ENCODE assay signal across 8 mouse cellular contexts in genomic region chr15:60824751-60825227, GRCm38 (mm10). TPM values are rescaled to one million over a fixed set of nuclear protein-coding genes. Genes with fewer than 3 reads are reported as not detected.
DNase-seq lines count a peak whose midpoint lies in the region; ATAC-seq and TF ChIP-seq lines count a peak whose summit lies in the region.

No protein-coding gene starts in this region.

- peak; percentile 75 for TF ChIP-seq POLR2A in kidney, adult 2 months (IDR thresholded peaks at IDR 0.05; ENCODE audit: low read depth, low read length)
- peak; percentile 78 for TF ChIP-seq POLR2A in small intestine, adult 2 months (IDR thresholded peaks at IDR 0.05; ENCODE audit: low read depth, low read length)

- no peaks in the 10 kb centered on the region for H3K27me3 ChIP-seq in embryonic facial prominence, embryonic 11.5 days (ENCODE audit: control insufficient read depth, insufficient read depth, low read length)
- no peaks in the 10 kb centered on the region for H3K27me3 ChIP-seq in kidney, adult 2 months (replicated peaks; ENCODE audit: control insufficient read depth, insufficient read depth, low read length)
- H3K27me3 ChIP-seq in limb, embryonic 11.5 days (ENCODE audit: control insufficient read depth, insufficient read depth, low read length), result no peaks in the 10 kb centered on the region
- H3K27me3 ChIP-seq in midbrain, embryonic 13.5 days, result peaks cover 10% of the 10 kb centered on the region; the same call in 1 of the 2 replicates
- no peaks in the 10 kb centered on the region for H3K27me3 ChIP-seq in small intestine, adult 2 months (ENCODE audit: control insufficient read depth, insufficient read depth, low read length)

- peak; percentile 97 for DNase-seq in adrenal gland, postnatal 25 days
- peak; percentile 90 for DNase-seq in embryonic facial prominence, embryonic 11.5 days (ENCODE audit: low spot score)
- peak; percentile 94 to 95 for DNase-seq in heart, adult 18-20 months
- peak; percentile 97 for DNase-seq in kidney, adult 2 months
- DNase-seq in limb, embryonic 11.5 days (ENCODE audit: low spot score), result peak; percentile 86
- DNase-seq in MN1 (ENCODE audit: low spot score), result no peak

- H3K9ac ChIP-seq in embryonic facial prominence, embryonic 11.5 days (replicated peaks; ENCODE audit: low read length), result peak overlapping the region; percentile 69
- peak overlapping the region; percentile 72 for H3K9ac ChIP-seq in limb, embryonic 11.5 days (ENCODE audit: low read length)
- H3K9ac ChIP-seq in midbrain, embryonic 13.5 days (replicated peaks), result peak overlapping the region; percentile 76

- WGBS in embryonic facial prominence, embryonic 11.5 days, result under 1% methylated on average over 32 of the region's 32 CpGs
- WGBS in kidney, adult 2 months, result under 1% methylated on average over 32 of the region's 32 CpGs
- WGBS in limb, embryonic 11.5 days, result under 1% methylated on average over 18 of the region's 32 CpGs
- WGBS in midbrain, embryonic 13.5 days, result under 1% methylated on average over 30 of the region's 32 CpGs
- WGBS in small intestine, adult 2 months, result under 1% methylated on average over 32 of the region's 32 CpGs

- H3K4me3 ChIP-seq in embryonic facial prominence, embryonic 11.5 days (ENCODE audit: low read depth, low read length), result peak overlapping the region; percentile 61
- H3K4me3 ChIP-seq in kidney, adult 2 months (ENCODE audit: insufficient read depth, low read depth, low read length), result peak overlapping the region; percentile 100
- peak overlapping the region; percentile 46 for H3K4me3 ChIP-seq in limb, embryonic 11.5 days (ENCODE audit: low read depth, low read length)
- H3K4me3 ChIP-seq in midbrain, embryonic 13.5 days (replicated peaks), result peak overlapping the region; percentile 71
- peak overlapping the region; percentile 92 for H3K4me3 ChIP-seq in small intestine, adult 2 months (ENCODE audit: low read depth, low read length)

- H3K9me3 ChIP-seq in embryonic facial prominence, embryonic 11.5 days (replicated peaks; ENCODE audit: control insufficient read depth, low read length), result no peaks in the 10 kb centered on the region
- no peaks in the 10 kb centered on the region for H3K9me3 ChIP-seq in limb, embryonic 11.5 days (ENCODE audit: control insufficient read depth, low read length)
- H3K9me3 ChIP-seq in midbrain, embryonic 13.5 days, result no peaks in the 10 kb centered on the region

- H3K36me3 ChIP-seq in embryonic facial prominence, embryonic 11.5 days (replicated peaks; ENCODE audit: control insufficient read depth, insufficient read depth, low read depth, low read length), result no peaks in the 10 kb centered on the region
- H3K36me3 ChIP-seq in kidney, adult 2 months (ENCODE audit: control insufficient read depth, insufficient read depth, low read length), result no peaks in the 10 kb centered on the region
- H3K36me3 ChIP-seq in limb, embryonic 11.5 days (ENCODE audit: control insufficient read depth, insufficient read depth, low read length), result no peaks in the 10 kb centered on the region
- no peaks in the 10 kb centered on the region for H3K36me3 ChIP-seq in midbrain, embryonic 13.5 days
- peaks cover 2% of the 10 kb centered on the region; the same call in 1 of the 2 replicates for H3K36me3 ChIP-seq in small intestine, adult 2 months (ENCODE audit: control insufficient read depth, insufficient read depth, low read length)

- ATAC-seq in embryonic facial prominence, embryonic 11.5 days (replicated peaks; ENCODE audit: insufficient number of reproducible peaks, low FRiP score, low TSS enrichment, low read depth), result peak; percentile 88
- ATAC-seq in limb, embryonic 11.5 days (ENCODE audit: insufficient number of reproducible peaks, low FRiP score, low TSS enrichment, low read depth), result peak; percentile 83
- peak; percentile 92 for ATAC-seq in midbrain, embryonic 13.5 days

- H3K27ac ChIP-seq in embryonic facial prominence, embryonic 11.5 days (replicated peaks; ENCODE audit: low read depth, low read length), result peak overlapping the region; percentile 31; the same call in 1 of the 2 replicates
- peak overlapping the region; percentile 100 for H3K27ac ChIP-seq in kidney, adult 2 months (ENCODE audit: insufficient read depth, low read depth, low read length)
- no peak overlapping the region for H3K27ac ChIP-seq in limb, embryonic 11.5 days (replicated peaks; ENCODE audit: low read depth, low read length)
- peak overlapping the region; percentile 60 for H3K27ac ChIP-seq in midbrain, embryonic 13.5 days
- peak overlapping the region; percentile 98 for H3K27ac ChIP-seq in small intestine, adult 2 months (ENCODE audit: insufficient read depth, low read depth, low read length)

- H3K4me2 ChIP-seq in embryonic facial prominence, embryonic 11.5 days (ENCODE audit: low read depth, low read length), result peak overlapping the region; percentile 94
- peak overlapping the region; percentile 99 for H3K4me2 ChIP-seq in limb, embryonic 11.5 days (ENCODE audit: low read depth, severe bottlenecking)
- H3K4me2 ChIP-seq in midbrain, embryonic 13.5 days (replicated peaks), result peak overlapping the region; percentile 100

- TF ChIP-seq CTCF in kidney, adult 2 months (conservative IDR thresholded peaks at IDR 0.05; ENCODE audit: insufficient read depth, insufficient read length, low read depth, low read length), result 0 out of 2 replicates have a peak, but pooled peaks have one; percentile 1
- TF ChIP-seq CTCF in small intestine, adult 2 months (IDR thresholded peaks at IDR 0.05; ENCODE audit: extremely low read depth, insufficient read length, insufficient replicate concordance, low read depth, low read length), result no peak

- H3K4me1 ChIP-seq in embryonic facial prominence, embryonic 11.5 days (ENCODE audit: control insufficient read depth, insufficient read depth, low read length), result no peaks in the 10 kb centered on the region
- peaks cover 12% of the 10 kb centered on the region; the same call in 1 of the 2 replicates for H3K4me1 ChIP-seq in kidney, adult 2 months (ENCODE audit: control insufficient read depth, insufficient read depth, low read length)
- peaks cover 8% of the 10 kb centered on the region; the same call in 1 of the 2 replicates for H3K4me1 ChIP-seq in limb, embryonic 11.5 days (ENCODE audit: control insufficient read depth, insufficient read depth, low read length)
- H3K4me1 ChIP-seq in midbrain, embryonic 13.5 days (replicated peaks), result peaks cover 28% of the 10 kb centered on the region
- H3K4me1 ChIP-seq in small intestine, adult 2 months (ENCODE audit: control insufficient read depth, insufficient read depth, insufficient read length, low read length), result peaks cover 6% of the 10 kb centered on the region; the same call in 1 of the 2 replicates

RNA-seq across cellular contexts. Expression of gene Fam84b, which starts 28.8 kb away (rescaled TPM):
- 17.2 and 17.6 TPM in 2 replicates for total RNA-seq in adrenal gland, postnatal 25 days (2021)
- polyA plus RNA-seq in embryonic facial prominence, embryonic 11.5 days (2014; fragmentation: Nextera tagmentation; extraction: Ambion mirVana), result 12.1 and 13.5 TPM in 2 replicates
- 1 to 10 TPM; 5.1 to 5.7 TPM for total RNA-seq in heart, adult 18-20 months (2021)
- 18.1 and 21.1 TPM in 2 replicates for polyA plus RNA-seq in kidney, adult 2 months (2012; rRNA removed)
- 7.0 and 7.1 TPM in 2 replicates for polyA plus RNA-seq in limb, embryonic 11.5 days (2014; fragmentation: Nextera tagmentation; extraction: Ambion mirVana)
- polyA plus RNA-seq in midbrain, embryonic 13.5 days (2015; fragmentation: Nextera tagmentation; extraction: Ambion mirVana), result 6.3 and 6.5 TPM in 2 replicates
- 11.8 and 17.3 TPM in 2 replicates for polyA plus RNA-seq in small intestine, adult 2 months (2012; rRNA removed)

Comparison
In these comparisons a context has a peak if more than half of its experiments do, and no peak if none do; other contexts are left out.
1. H3K4me3 ChIP-seq: peak in every context shown above with its lines; median percentile 100 in kidney, adult 2 months; 92 in small intestine, adult 2 months; 71 in midbrain, embryonic 13.5 days; 61 in embryonic facial prominence, embryonic 11.5 days; 46 in limb, embryonic 11.5 days.